Mouse (Mus musculus): ENCODE results near the gene Trim41. TPM values are rescaled to one million over a fixed set of nuclear protein-coding genes. Genes with fewer than 3 reads are reported as not detected.
"Not testable (repeated sequence)": the region's sequence is repeated elsewhere in the genome, so short reads cannot be mapped to it uniquely, and the experiment has no call there.

Trim41 gene
- polyA plus RNA-seq, 1 experiment from 2014 or later, result 4.3 TPM

DNA sequence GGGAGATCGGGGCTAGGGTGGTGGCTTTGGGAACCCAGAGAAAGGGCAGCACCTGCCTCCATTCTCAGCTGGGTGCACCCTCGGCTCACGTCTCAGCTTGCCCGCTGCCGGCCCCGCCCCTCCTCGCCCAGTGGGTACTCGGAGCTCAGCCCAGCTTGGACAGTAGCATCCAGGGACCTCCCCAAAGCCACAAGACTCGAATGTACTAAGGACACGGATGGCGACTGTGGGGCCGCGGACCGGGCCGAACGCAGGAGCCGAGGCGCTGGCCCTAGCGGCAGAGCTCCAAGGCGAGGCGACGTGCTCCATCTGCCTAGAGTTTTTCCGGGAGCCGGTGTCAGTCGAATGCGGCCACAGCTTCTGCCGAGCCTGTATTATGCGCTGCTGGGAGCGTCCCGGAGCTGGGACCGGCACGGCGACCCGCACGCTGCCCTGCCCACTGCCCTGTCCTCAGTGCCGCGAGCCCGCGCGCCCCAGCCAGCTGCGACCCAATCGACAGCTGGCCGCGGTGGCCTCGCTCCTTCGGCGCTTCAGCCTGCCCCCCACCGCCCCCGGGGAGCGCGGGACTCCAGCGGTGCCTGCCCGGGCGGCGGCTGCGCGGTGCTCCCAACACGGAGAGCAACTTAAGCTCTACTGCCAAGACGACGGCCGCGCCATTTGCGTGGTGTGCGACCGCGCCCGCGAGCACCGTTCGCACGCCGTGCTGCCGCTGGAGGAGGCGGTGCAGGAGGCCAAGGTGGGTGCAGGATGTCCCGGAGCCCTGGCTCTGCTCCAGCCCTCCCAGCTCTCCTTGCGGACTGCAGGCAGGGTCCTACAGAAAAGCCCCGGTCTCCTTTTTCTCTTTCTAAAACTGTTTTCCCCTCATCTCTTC lies 20.4 kb upstream of the Trim41 start:
- under 1% methylated on average over 77 of the region's 77 CpGs for WGBS
- Histone ChIP-seq H3K9me3 (replicated peaks) (no peaks in the 10 kb centered on the region), H3K27me3 (0 out of 2 replicates have a peak, but pooled peaks cover 13% of the 10 kb centered on the region), H3K4me1 (replicated peaks) (peaks cover 17% of the 10 kb centered on the region), H3K4me3 (peak overlapping the region; percentile 81), H3K36me3 (no peaks in the 10 kb centered on the region), H3K27ac (peak overlapping the region; percentile 63), H3K9ac (peak overlapping the region; percentile 74), H3K4me2 (peak overlapping the region; percentile 92)
- peak; percentile 44; the same call in 1 of the 2 replicates for ATAC-seq (replicated peaks; ENCODE audit: insufficient number of reproducible peaks, insufficient read depth, low FRiP score, low read depth)

DNA sequence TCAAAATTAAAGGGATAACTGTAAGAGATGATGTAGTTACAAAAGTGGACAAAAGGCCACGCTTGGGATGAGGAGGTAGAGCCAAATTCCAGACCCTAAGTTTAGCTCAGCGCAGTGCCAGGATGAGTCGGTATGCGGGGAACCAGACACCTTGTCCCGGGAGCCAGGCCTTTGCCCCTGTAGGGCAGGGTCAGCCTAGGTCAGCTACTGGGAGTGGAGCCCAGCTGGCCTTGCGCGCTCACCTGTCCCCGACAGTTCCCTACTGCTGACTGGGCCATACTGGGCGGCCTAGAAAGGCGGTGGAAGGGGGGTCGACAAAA lies 19.8 kb upstream of the Trim41 start:
- Histone ChIP-seq H3K27me3 (0 out of 2 replicates have a peak, but pooled peaks cover 13% of the 10 kb centered on the region), H3K9me3 (replicated peaks) (no peaks in the 10 kb centered on the region), H3K9ac (peak overlapping the region; percentile 74), H3K4me1 (replicated peaks) (peaks cover 17% of the 10 kb centered on the region), H3K4me2 (peak overlapping the region; percentile 92), H3K4me3 (peak overlapping the region; percentile 81), H3K36me3 (no peaks in the 10 kb centered on the region), H3K27ac (peak overlapping the region; percentile 63)
- 15% methylated on average over 11 of the region's 11 CpGs for WGBS
- ATAC-seq (replicated peaks; ENCODE audit: insufficient number of reproducible peaks, insufficient read depth, low FRiP score, low read depth), result no peak

DNA sequence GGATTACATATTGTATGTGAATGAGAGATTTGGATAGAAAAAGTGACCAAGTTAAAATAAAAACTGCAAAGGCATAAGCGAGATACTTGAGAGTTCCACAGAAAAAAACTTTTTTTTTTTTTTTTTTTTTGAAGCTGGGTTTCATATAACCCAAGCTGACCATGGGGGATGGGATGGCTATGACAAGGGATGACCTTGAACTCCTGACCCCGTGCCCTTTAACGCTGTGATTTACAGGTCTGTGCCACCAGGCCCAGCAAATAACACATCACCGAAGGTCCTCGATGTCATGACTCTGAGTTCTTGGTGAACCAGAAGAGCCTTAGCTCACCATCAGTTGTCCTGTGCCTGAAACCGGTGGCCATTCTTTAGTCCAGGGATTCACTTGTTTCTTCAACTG lies 18.8 kb upstream of the Trim41 start:
- Histone ChIP-seq H3K4me1 (replicated peaks) (peaks cover 17% of the 10 kb centered on the region), H3K4me2 (no peak overlapping the region), H3K9me3 (replicated peaks) (no peaks in the 10 kb centered on the region), H3K4me3 (no peak overlapping the region), H3K27ac (no peak overlapping the region), H3K27me3 (0 out of 2 replicates have a peak, but pooled peaks cover 13% of the 10 kb centered on the region), H3K9ac (no peak overlapping the region), H3K36me3 (no peaks in the 10 kb centered on the region)
- WGBS, result 66% methylated on average over 6 of the region's 6 CpGs
- no peak for ATAC-seq (replicated peaks; ENCODE audit: insufficient number of reproducible peaks, insufficient read depth, low FRiP score, low read depth)

DNA sequence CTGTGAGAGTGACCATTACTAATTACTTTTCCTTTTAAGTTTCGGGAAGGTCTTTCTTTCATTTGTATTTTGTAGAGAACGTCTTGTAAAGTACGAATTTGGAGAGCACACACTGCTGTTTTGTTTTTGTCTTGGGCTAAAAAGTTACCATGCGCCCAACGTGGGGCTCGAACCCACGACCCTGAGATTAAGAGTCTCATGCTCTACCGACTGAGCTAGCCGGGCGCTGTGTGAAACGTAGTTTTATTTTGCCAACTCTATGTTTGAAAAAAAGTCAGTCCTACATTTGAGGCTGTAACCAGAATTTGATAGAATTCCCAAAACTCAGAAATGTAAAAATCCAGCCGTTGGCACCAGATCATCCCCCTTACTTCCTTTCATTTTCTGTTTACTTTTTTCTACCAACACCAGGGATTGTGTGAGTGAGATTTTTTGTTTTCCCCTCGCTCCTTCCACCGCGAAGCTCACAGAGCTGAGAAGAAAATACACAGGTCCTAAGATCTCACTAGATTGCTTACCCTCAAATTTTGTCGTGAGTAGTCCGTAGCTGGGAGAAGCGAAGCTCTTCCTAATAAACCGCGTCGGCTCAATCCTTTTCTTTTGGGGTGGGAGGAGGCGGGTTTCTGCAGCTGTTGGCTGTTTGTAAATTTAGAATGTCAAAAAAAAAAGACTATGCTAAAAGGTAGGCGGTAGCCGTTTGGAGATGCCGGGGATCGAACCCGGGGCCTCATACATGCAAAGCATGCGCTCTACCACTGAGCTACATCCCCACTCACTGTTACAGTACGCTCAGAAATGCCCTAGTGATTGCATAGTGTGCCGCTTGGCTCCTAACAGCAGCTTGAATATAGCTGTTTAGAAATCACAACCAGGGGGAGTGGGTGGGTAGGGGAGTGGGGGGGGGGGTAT lies 16.8 kb upstream of the Trim41 start:
- peak overlapping the region; percentile 64 for H3K4me2 ChIP-seq
- peak; percentile 83 for ATAC-seq (replicated peaks; ENCODE audit: insufficient number of reproducible peaks, insufficient read depth, low FRiP score, low read depth)
- H3K9me3 ChIP-seq (replicated peaks), result no peaks in the 10 kb centered on the region
- peak overlapping the region; percentile 74 for H3K27ac ChIP-seq
- no peaks in the 10 kb centered on the region for H3K36me3 ChIP-seq
- WGBS, result 1% methylated on average over 30 of the region's 30 CpGs
- peaks cover 22% of the 10 kb centered on the region for H3K4me1 ChIP-seq (replicated peaks)
- peak overlapping the region; percentile 63 for H3K4me3 ChIP-seq
- peak overlapping the region; percentile 58 for H3K9ac ChIP-seq
- H3K27me3 ChIP-seq, result 0 out of 2 replicates have a peak, but pooled peaks cover 9% of the 10 kb centered on the region

DNA sequence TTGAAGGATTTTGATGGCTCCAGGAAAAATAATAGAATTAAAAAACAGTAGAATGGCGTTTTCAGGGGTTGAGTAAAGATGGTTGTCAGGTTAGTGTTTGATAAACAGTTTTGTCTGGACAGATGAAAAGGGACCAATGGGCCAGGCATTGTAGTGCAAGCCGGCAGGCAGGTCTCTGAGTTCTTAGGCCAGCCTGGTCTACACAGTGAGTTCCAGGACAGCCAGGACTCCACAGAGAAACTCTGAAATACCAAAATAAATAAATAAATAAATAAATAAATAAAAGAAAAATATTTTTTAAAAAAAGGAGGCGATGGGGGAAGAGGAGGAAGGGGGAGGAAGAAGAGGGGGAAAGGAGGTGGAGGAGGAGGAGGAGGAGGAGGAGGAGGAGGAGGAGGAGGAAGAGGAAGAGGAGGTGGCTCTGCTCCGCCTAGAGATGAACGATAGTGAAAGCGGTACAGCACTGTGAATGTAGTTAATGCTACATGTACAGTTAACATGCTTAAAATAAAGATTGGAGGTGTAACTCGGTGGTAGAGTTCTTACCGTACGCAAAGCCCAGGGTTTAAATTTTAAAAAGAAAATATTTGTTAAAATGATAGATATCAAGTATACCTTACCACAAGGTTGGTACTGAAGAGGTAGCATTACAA lies 16.1 kb upstream of the Trim41 start:
- Histone ChIP-seq H3K4me1 (replicated peaks) (peaks cover 16% of the 10 kb centered on the region), H3K27ac (peak overlapping the region; percentile 74; the same call in 1 of the 2 replicates), H3K4me3 (peak overlapping the region; percentile 63), H3K27me3 (0 out of 2 replicates have a peak, but pooled peaks cover 9% of the 10 kb centered on the region), H3K9ac (no peak overlapping the region), H3K36me3 (no peaks in the 10 kb centered on the region), H3K4me2 (peak overlapping the region; percentile 64), H3K9me3 (replicated peaks) (no peaks in the 10 kb centered on the region)
- 39% methylated on average over 9 of the region's 9 CpGs for WGBS
- no peak for ATAC-seq (replicated peaks; ENCODE audit: insufficient number of reproducible peaks, insufficient read depth, low FRiP score, low read depth)

DNA sequence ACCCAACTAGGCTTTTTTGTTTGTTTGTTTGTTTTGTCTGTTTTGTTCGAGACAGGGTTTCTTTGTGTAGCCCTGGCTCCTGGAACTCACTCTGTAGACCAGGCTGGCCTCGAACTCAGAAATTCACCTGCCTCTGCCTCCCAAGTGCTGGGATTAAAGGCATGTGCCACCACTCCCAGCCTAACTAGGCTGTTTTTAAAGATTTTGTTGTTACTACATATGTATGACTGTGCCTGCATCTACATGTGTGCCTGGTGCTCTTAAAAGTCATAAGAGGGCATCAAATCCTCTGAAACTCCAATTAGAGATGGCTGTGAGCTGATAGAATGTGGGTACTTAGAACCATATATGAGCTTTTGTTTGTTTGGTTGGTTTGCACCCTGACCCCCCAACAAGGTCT lies 14.1 kb upstream of the Trim41 start:
- 0 out of 2 replicates have a peak, but pooled peaks cover 1% of the 10 kb centered on the region for H3K27me3 ChIP-seq
- H3K9ac ChIP-seq, result no peak overlapping the region
- H3K36me3 ChIP-seq, result no peaks in the 10 kb centered on the region
- H3K27ac ChIP-seq, result no peak overlapping the region
- H3K4me3 ChIP-seq, result no peak overlapping the region
- no peaks in the 10 kb centered on the region for H3K9me3 ChIP-seq (replicated peaks)
- 75% methylated on average over 2 of the region's 2 CpGs for WGBS
- peaks cover 11% of the 10 kb centered on the region for H3K4me1 ChIP-seq (replicated peaks)
- no peak for ATAC-seq (replicated peaks; ENCODE audit: insufficient number of reproducible peaks, insufficient read depth, low FRiP score, low read depth)
- no peak overlapping the region for H3K4me2 ChIP-seq

DNA sequence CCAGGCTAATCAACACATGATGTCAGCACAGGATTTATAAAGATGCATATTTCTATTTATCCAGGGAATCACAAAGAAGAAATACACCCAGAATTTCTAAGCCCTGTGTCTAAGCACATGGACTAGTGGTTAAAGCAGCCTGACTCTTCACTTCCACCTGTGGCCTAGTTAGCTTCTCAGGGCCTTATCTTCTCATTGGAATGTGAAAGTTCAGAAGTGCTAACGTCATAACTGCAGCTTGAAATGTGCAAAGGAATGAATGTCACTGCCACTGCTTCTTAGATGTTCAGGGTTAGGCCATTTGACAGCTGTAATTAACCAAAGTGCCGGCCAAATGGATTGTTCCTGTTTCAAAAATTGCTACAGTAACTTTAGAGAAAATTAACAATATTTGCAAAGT lies 13.1 kb upstream of the Trim41 start:
- no peak for ATAC-seq (replicated peaks; ENCODE audit: insufficient number of reproducible peaks, insufficient read depth, low FRiP score, low read depth)
- 30% methylated on average over 2 of the region's 2 CpGs for WGBS

DNA sequence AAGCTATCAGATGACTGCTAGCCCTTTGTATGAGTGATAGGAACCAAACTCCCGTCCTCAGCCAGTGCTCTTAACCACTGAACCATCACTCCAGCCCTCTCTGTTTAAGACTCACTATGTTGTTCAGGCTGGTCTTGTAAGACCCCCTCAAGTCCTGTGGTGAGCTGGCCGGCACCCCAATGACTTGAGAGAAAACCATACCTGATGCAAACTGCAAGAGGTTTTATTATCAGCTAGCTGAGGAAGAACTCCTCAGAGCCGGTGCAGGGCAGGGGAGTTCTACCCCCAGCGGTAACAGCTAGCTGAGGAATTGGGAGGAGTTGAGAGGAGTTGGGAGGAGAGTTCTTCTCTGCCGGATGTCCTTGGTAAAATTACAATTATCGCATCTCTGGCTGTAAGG lies 10.8 kb upstream of the Trim41 start:
- ATAC-seq (replicated peaks; ENCODE audit: insufficient number of reproducible peaks, insufficient read depth, low FRiP score, low read depth), result no peak
- peaks cover 20% of the 10 kb centered on the region for H3K4me1 ChIP-seq (replicated peaks)
- H3K9ac ChIP-seq, result no peak overlapping the region
- peaks cover 5% of the 10 kb centered on the region; the same call in 1 of the 2 replicates for H3K27me3 ChIP-seq
- H3K4me3 ChIP-seq, result no peak overlapping the region
- WGBS, result 68% methylated on average over 6 of the region's 6 CpGs
- H3K27ac ChIP-seq, result no peak overlapping the region
- H3K4me2 ChIP-seq, result no peak overlapping the region
- H3K36me3 ChIP-seq, result no peaks in the 10 kb centered on the region
- no peaks in the 10 kb centered on the region for H3K9me3 ChIP-seq (replicated peaks)

More for the DNA sequence above, 13.1 kb upstream of the Trim41 start:
- Histone ChIP-seq H3K4me3 (no peak overlapping the region), H3K4me2 (no peak overlapping the region), H3K9me3 (replicated peaks) (no peaks in the 10 kb centered on the region), H3K36me3 (no peaks in the 10 kb centered on the region), H3K27me3 (no peaks in the 10 kb centered on the region), H3K9ac (no peak overlapping the region), H3K27ac (no peak overlapping the region), H3K4me1 (replicated peaks) (peaks cover 11% of the 10 kb centered on the region)

DNA sequence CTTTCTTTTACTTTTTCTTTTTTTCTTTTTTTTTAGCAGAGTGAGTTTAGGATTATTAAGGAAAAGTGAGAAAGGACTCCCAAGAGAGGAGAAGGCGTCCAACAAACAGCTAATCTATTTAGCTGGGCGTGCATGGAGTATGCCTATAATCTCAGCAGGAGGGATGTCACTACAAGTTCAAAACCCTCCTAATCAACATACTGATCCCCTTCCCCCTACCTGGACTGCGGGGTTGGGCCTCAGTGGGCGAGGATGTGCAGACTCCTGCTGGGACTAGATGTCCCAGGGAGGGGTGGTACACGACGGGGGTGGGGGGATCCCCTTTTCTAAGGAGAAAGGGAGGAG lies 9.6 kb upstream of the Trim41 start:
- Histone ChIP-seq H3K4me2 (peak overlapping the region; percentile 70), H3K9ac (peak overlapping the region; percentile 44), H3K4me3 (peak overlapping the region; percentile 57), H3K27ac (peak overlapping the region; percentile 75), H3K9me3 (replicated peaks) (no peaks in the 10 kb centered on the region), H3K4me1 (replicated peaks) (peaks cover 18% of the 10 kb centered on the region), H3K36me3 (no peaks in the 10 kb centered on the region), H3K27me3 (peaks cover 5% of the 10 kb centered on the region; the same call in 1 of the 2 replicates)
- WGBS, result 2% methylated on average over 6 of the region's 6 CpGs
- no peak for ATAC-seq (replicated peaks; ENCODE audit: insufficient number of reproducible peaks, insufficient read depth, low FRiP score, low read depth)

DNA sequence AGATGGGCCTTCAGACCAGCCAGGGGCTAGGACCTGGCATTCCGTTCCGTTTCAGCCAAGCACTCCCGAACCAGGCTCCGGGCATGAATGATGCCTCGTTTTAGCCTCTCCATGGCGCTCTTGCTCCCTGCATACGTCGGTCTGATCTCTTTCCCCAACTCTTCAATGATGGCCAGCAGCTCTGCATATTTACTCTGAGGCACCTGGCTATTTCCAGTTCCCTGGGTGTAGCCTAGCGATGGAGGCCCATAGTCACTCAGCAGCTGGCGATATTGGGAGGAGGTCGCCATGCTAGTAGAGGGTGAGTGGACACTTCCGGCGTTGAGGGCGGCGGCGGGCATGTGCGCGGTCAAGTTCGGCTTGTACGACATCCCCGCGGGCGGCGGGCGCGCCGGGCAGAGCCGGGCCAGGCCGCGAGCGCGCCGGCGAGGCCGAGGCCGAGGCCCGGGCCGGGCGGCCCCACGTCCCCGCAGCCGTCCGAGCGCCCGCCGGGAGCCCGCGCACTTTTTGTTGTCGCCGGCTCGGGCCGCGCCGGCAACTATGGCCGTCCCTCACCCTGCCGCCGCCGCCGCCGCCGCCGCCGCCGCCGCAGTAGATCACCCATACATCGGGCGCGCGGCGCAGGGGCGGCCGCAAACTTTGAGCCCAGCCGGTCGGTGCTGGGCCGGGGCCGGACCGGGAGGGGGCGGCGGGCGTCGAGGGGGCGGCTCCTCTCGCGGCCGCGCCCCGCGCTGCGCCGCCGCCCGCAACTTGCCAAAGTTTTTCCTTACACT lies 9.0 kb upstream of the Trim41 start, which contains the start of the genes Trim7 and Gm12184:
Trim7 (plus strand) TSS at position 162 of the 773 bp plus-strand sequence.
Gm12184 (minus strand) TSS at position 677 of the 773 bp plus-strand sequence.
- H3K9ac ChIP-seq, result peak within 1 kb of the TSS; percentile 44
- peak within 1 kb of the TSS; percentile 70 for H3K4me2 ChIP-seq
- peak; percentile 82 for ATAC-seq (replicated peaks; ENCODE audit: insufficient number of reproducible peaks, insufficient read depth, low FRiP score, low read depth)

More for the DNA sequence above, 9.0 kb upstream of the Trim41 start, which contains the start of the genes Trim7 and Gm12184:
- not testable (repeated sequence) for H3K27me3 ChIP-seq; H3K9me3 ChIP-seq (replicated peaks); H3K36me3 ChIP-seq
- H3K4me3 ChIP-seq, result peak within 1 kb of the TSS; percentile 57
- peak within 1 kb of the TSS; percentile 75 for H3K27ac ChIP-seq
- peaks cover 18% of the 10 kb centered on the region for H3K4me1 ChIP-seq (replicated peaks)
- under 1% methylated on average over 55 of the region's 92 CpGs for WGBS
